Mouse (Mus musculus) right cerebral cortex, postnatal 25 days (tissue): ENCODE measurements around the gene H1f0.

Source experiments
- DNase-seq: peaks from one replicate; pipeline ENCODE4 v3.0.0; 2022

H1f0 gene

GRCm38 (mm10) chr15:79040501-79041416 is 12.5 kb downstream of the H1f0 start:
- no peak for DNase-seq

- no peak for DNase-seq
These were observed 13.3 kb downstream of the H1f0 start, which contains the start of gene Galr3 for GRCm38 (mm10) chr15:79041585-79041984. Galr3 (plus strand) TSS chr15:79041885.

- DNase-seq: peak; percentile 66
These were observed 14.7 kb downstream of the H1f0 start for GRCm38 (mm10) chr15:79042721-79043491.

- no peak for DNase-seq
These were observed 16.6 kb downstream of the H1f0 start for GRCm38 (mm10) chr15:79044837-79045236.

- no peak for DNase-seq
These were observed 19.9 kb downstream of the H1f0 start for GRCm38 (mm10) chr15:79048186-79048585.

- DNase-seq: no peak
These were observed 22.1 kb downstream of the H1f0 start for GRCm38 (mm10) chr15:79050160-79050845.

GRCm38 (mm10) chr15:79050964-79051363 is 22.7 kb downstream of the H1f0 start:
- DNase-seq: no peak

- DNase-seq: no peak
These were observed 23.5 kb downstream of the H1f0 start for GRCm38 (mm10) chr15:79051461-79052360.

- no peak for DNase-seq
These were observed 24.1 kb downstream of the H1f0 start for GRCm38 (mm10) chr15:79052366-79052765.

GRCm38 (mm10) chr15:79056601-79057000 is 28.4 kb downstream of the H1f0 start:
- no peak for DNase-seq

- no peak for DNase-seq
These were observed 29.6 kb downstream of the H1f0 start for GRCm38 (mm10) chr15:79057850-79058249.

GRCm38 (mm10) chr15:79060887-79061565 is 32.8 kb downstream of the H1f0 start:
- DNase-seq: no peak

GRCm38 (mm10) chr15:79062376-79063159 is 34.3 kb downstream of the H1f0 start, which contains the start of gene Ankrd54:
Ankrd54 (minus strand) TSS chr15:79062893.
- DNase-seq: peak; percentile 98

- no peak for DNase-seq
These were observed 35.0 kb downstream of the H1f0 start for GRCm38 (mm10) chr15:79063160-79063740.

GRCm38 (mm10) chr15:79065086-79065770 is 37.0 kb downstream of the H1f0 start:
- DNase-seq: no peak

- no peak for DNase-seq
These were observed 38.0 kb downstream of the H1f0 start for GRCm38 (mm10) chr15:79066276-79066675.

- DNase-seq: no peak
These were observed 39.4 kb downstream of the H1f0 start for GRCm38 (mm10) chr15:79067631-79068030.

- DNase-seq: no peak
These were observed 40.2 kb downstream of the H1f0 start for GRCm38 (mm10) chr15:79068416-79068815.
